Mouse (Mus musculus) midbrain, postnatal 0 days (tissue): ENCODE data around the gene Eif4a3. TPM values are rescaled to one million over a fixed set of nuclear protein-coding genes. Genes with fewer than 3 reads are reported as not detected.

Experiments used
- ATAC-seq: fragments of 200-750 bp; cut with Nextera tagmentation; 2 replicates; pipeline ENCODE4 v1.8.0; 2017; ENCODE audit warnings: moderate number of reproducible peaks, mild to moderate bottlenecking, moderate TSS enrichment, moderate library complexity; ENCODE audit not compliant: low FRiP score
- DNase-seq: peaks from one replicate; pipeline ENCODE4 v3.0.0-alpha.2; 2015; ENCODE audit warnings: low spot score
- H3K27ac ChIP-seq: fragments of 300-500 bp; sonication (generic); 2 replicates; pipeline ENCODE4 v1.5.1; 2014; ENCODE audit warnings: low read depth, mild to moderate bottlenecking, low read length, mixed read lengths
- H3K27me3 ChIP-seq: fragments of 300-500 bp; sonication (generic); 2 replicates; pipeline ENCODE4 v1.6.1; 2014; ENCODE audit warnings: low read length, control low read depth, mixed read lengths; ENCODE audit not compliant: insufficient read depth
- H3K36me3 ChIP-seq: fragments of 300-500 bp; sonication (generic); 2 replicates; pipeline ENCODE4 v1.6.1; 2014; ENCODE audit warnings: low read length, control low read depth, mixed read lengths; ENCODE audit not compliant: insufficient read depth
- H3K4me1 ChIP-seq: fragments of 300-500 bp; sonication (generic); 2 replicates; pipeline ENCODE4 v1.6.1; 2014; ENCODE audit warnings: mild to moderate bottlenecking, control low read depth, antibody characterized with exemption, low read length, mixed read lengths; ENCODE audit not compliant: insufficient read depth
- H3K4me2 ChIP-seq: fragments of 300-500 bp; sonication (generic); 2 replicates; pipeline ENCODE4 v1.6.1; 2014; ENCODE audit warnings: low read depth, mild to moderate bottlenecking, low read length, mixed read lengths; ENCODE audit not compliant: poor library complexity, severe bottlenecking
- H3K4me3 ChIP-seq: fragments of 300-500 bp; sonication (generic); 2 replicates; pipeline ENCODE4 v1.5.1; 2014; ENCODE audit warnings: low read depth, mild to moderate bottlenecking, low read length, moderate library complexity
- H3K9ac ChIP-seq: fragments of 300-500 bp; sonication (generic); replicated peaks from 2 replicates; pipeline ENCODE4 v1.6.1; 2014; ENCODE audit warnings: mild to moderate bottlenecking, low read length, moderate library complexity, mixed read lengths; ENCODE audit not compliant: poor library complexity, severe bottlenecking
- H3K9me3 ChIP-seq: fragments of 300-500 bp; sonication (generic); 2 replicates; pipeline ENCODE4 v1.6.1; 2016; ENCODE audit warnings: low read length, control low read depth
- CTCF ChIP-seq: IDR thresholded peaks from 2 replicates; pipeline ENCODE4 v1.5.1; 2016; ENCODE audit warnings: antibody characterized with exemption, mild to moderate bottlenecking
- WGBS: fragments of 180-500 bp; shearing (Covaris S2); extraction: QIAGEN DNeasy Blood & Tissue Kit; methylation state at CpG from one replicate; pipeline ENCODE4 v1.1.7; 2014; 5-methylcytosine and 5-hydroxymethylcytosine counted together
- polyA plus RNA-seq: library from polyadenylated mRNA; unstranded; fragments of >200 nt; fragmentation: Nextera tagmentation; extraction: Ambion mirVana; gene quantifications from 2 replicates; pipeline ENCODE4 v1.2.1, GENCODE M21; 2015
- total RNA-seq: library from RNA; depleted of rRNA; stranded (reverse); fragments of >200 nt; gene quantifications from 2 replicates; pipeline ENCODE4 v1.2.3, GENCODE M21; 2014; rRNA removed

Gene Eif4a3
- total RNA-seq: 132 and 169 TPM in 2 replicates
- polyA plus RNA-seq: 229 and 237 TPM in 2 replicates

- H3K36me3 ChIP-seq: peaks cover 22% of the 10 kb centered on the region
- H3K4me3 ChIP-seq: peak within 1 kb of the TSS; percentile 93
- TF ChIP-seq CTCF: no peak
- DNase-seq (peak; percentile 98), ATAC-seq (peak; percentile 95)
- peak within 1 kb of the TSS; percentile 70 for H3K4me2 ChIP-seq
- peaks cover 3% of the 10 kb centered on the region; the same call in 1 of the 2 replicates for H3K4me1 ChIP-seq
- under 1% methylated on average over 89 of the region's 89 CpGs for WGBS
- peak within 1 kb of the TSS; percentile 94 for H3K27ac ChIP-seq
- H3K9ac ChIP-seq: peak within 1 kb of the TSS; percentile 92
- no peaks in the 10 kb centered on the region for H3K9me3 ChIP-seq
- no peaks in the 10 kb centered on the region for H3K27me3 ChIP-seq
Observed at GRCm38 (mm10) chr11:119299391-119300245, at the start of gene Eif4a3. TSS of gene Eif4a3 (minus strand) at chr11:119300089.

- H3K27me3 ChIP-seq: no peaks in the 10 kb centered on the region
- H3K4me3 ChIP-seq: no peak overlapping the region
- no peaks in the 10 kb centered on the region for H3K4me1 ChIP-seq
- ATAC-seq (no peak), DNase-seq (no peak)
- whole genome bisulfite sequencing: 84% methylated on average over 4 of the region's 4 CpGs
- no peak overlapping the region for H3K4me2 ChIP-seq
- no peak for TF ChIP-seq CTCF
- H3K36me3 ChIP-seq: no peaks in the 10 kb centered on the region
- no peaks in the 10 kb centered on the region for H3K9me3 ChIP-seq
- no peak overlapping the region for H3K27ac ChIP-seq
- H3K9ac ChIP-seq: no peak overlapping the region
Observed at GRCm38 (mm10) chr11:119347125-119347524, 47.2 kb upstream of the Eif4a3 start.

GRCm38 (mm10) chr11:119344865-119345264 is 45.0 kb upstream of the Eif4a3 start:
- H3K27me3 ChIP-seq: no peaks in the 10 kb centered on the region
- ATAC-seq: no peak
- H3K27ac ChIP-seq: no peak overlapping the region
- DNase-seq: no peak
- no peak overlapping the region for H3K9ac ChIP-seq
- no peaks in the 10 kb centered on the region for H3K4me1 ChIP-seq
- H3K4me2 ChIP-seq: no peak overlapping the region
- TF ChIP-seq CTCF: no peak
- 75% methylated on average over 6 of the region's 6 CpGs for WGBS
- H3K4me3 ChIP-seq: no peak overlapping the region
- no peaks in the 10 kb centered on the region for H3K9me3 ChIP-seq
- no peaks in the 10 kb centered on the region for H3K36me3 ChIP-seq

GRCm38 (mm10) chr11:119344178-119344577 is 44.3 kb upstream of the Eif4a3 start:
- no peak for ATAC-seq
- no peaks in the 10 kb centered on the region for H3K36me3 ChIP-seq
- WGBS: 90% methylated on average over 8 of the region's 8 CpGs
- H3K9me3 ChIP-seq: no peaks in the 10 kb centered on the region
- no peak overlapping the region for H3K4me2 ChIP-seq
- H3K9ac ChIP-seq: no peak overlapping the region
- no peak for DNase-seq
- no peak overlapping the region for H3K27ac ChIP-seq
- no peaks in the 10 kb centered on the region for H3K27me3 ChIP-seq
- no peak for TF ChIP-seq CTCF
- H3K4me1 ChIP-seq: no peaks in the 10 kb centered on the region
- no peak overlapping the region for H3K4me3 ChIP-seq

- WGBS: 7% methylated on average over 5 of the region's 5 CpGs
- Histone ChIP-seq H3K9ac (no peak overlapping the region), H3K36me3 (no peaks in the 10 kb centered on the region), H3K9me3 (no peaks in the 10 kb centered on the region), H3K4me1 (no peaks in the 10 kb centered on the region), H3K27me3 (no peaks in the 10 kb centered on the region; the same call in 1 of the 2 replicates), H3K27ac (no peak overlapping the region), H3K4me3 (no peak overlapping the region), H3K4me2 (no peak overlapping the region)
- TF ChIP-seq CTCF: peak; percentile 92
- ATAC-seq (no peak), DNase-seq (peak; percentile 94)
Observed at GRCm38 (mm10) chr11:119339637-119340036, 39.7 kb upstream of the Eif4a3 start.

- H3K4me1 ChIP-seq: no peaks in the 10 kb centered on the region
- no peak overlapping the region for H3K9ac ChIP-seq
- no peak for TF ChIP-seq CTCF
- H3K27ac ChIP-seq: no peak overlapping the region
- H3K4me3 ChIP-seq: no peak overlapping the region
- ATAC-seq (0 out of 2 replicates have a peak, but pooled peaks have one; percentile 34), DNase-seq (no peak)
- no peaks in the 10 kb centered on the region for H3K36me3 ChIP-seq
- H3K9me3 ChIP-seq: no peaks in the 10 kb centered on the region
- no peak overlapping the region for H3K4me2 ChIP-seq
- WGBS: 47% methylated on average over 5 of the region's 5 CpGs
- H3K27me3 ChIP-seq: no peaks in the 10 kb centered on the region; the same call in 1 of the 2 replicates
Observed at GRCm38 (mm10) chr11:119339179-119339578, 39.3 kb upstream of the Eif4a3 start.
